Mouse (Mus musculus) cerebellum, adult 11-12 months (tissue): ENCODE data around the gene Lrit2.

ENCODE experiments used
- DNase-seq: peaks from one replicate; pipeline ENCODE4 v3.0.0; 2022

The Lrit2 gene

GRCm38 (mm10) chr14:37067629-37068028, at the start of gene Lrit2:
Gene Lrit2, plus strand, starts transcription at chr14:37067929.
- no peak for DNase-seq

GRCm38 (mm10) chr14:37027248-37027933, 40.3 kb upstream of the Lrit2 start:
- no peak for DNase-seq

- no peak for DNase-seq
Observed at GRCm38 (mm10) chr14:37027951-37028350, 39.8 kb upstream of the Lrit2 start.

- no peak for DNase-seq
Observed at GRCm38 (mm10) chr14:37028555-37028954, 39.2 kb upstream of the Lrit2 start.

- no peak for DNase-seq
Observed at GRCm38 (mm10) chr14:37032481-37033104, 35.1 kb upstream of the Lrit2 start.

GRCm38 (mm10) chr14:37033241-37033640, 34.5 kb upstream of the Lrit2 start:
- peak; percentile 49 for DNase-seq

- no peak for DNase-seq
Observed at GRCm38 (mm10) chr14:37034432-37034831, 33.3 kb upstream of the Lrit2 start.

GRCm38 (mm10) chr14:37048914-37049410, 18.8 kb upstream of the Lrit2 start, which contains the start of gene Rgr:
Gene Rgr, minus strand, starts transcription at chr14:37048964.
- no peak for DNase-seq

- no peak for DNase-seq
Observed at GRCm38 (mm10) chr14:37064849-37065248, 2.9 kb upstream of the Lrit2 start.

GRCm38 (mm10) chr14:37066636-37067035, 1.1 kb upstream of the Lrit2 start:
- no peak for DNase-seq

GRCm38 (mm10) chr14:37068516-37068915, 787 bp downstream of the Lrit2 start:
- DNase-seq = no peak

GRCm38 (mm10) chr14:37080724-37081123, 13.0 kb downstream of the Lrit2 start:
- no peak for DNase-seq

GRCm38 (mm10) chr14:37083755-37084154, 16.0 kb downstream of the Lrit2 start:
- DNase-seq = no peak

- DNase-seq = peak; percentile 11
Observed at GRCm38 (mm10) chr14:37094436-37094835, 26.7 kb downstream of the Lrit2 start.

- no peak for DNase-seq
Observed at GRCm38 (mm10) chr14:37095556-37095955, 27.8 kb downstream of the Lrit2 start.

GRCm38 (mm10) chr14:37097956-37098530, 30.3 kb downstream of the Lrit2 start, which contains the start of gene Cdhr1:
Gene Cdhr1, minus strand, starts transcription at chr14:37098347.
- DNase-seq = no peak

- DNase-seq = no peak
Observed at GRCm38 (mm10) chr14:37101531-37101930, 33.8 kb downstream of the Lrit2 start.

GRCm38 (mm10) chr14:37102484-37102883, 34.8 kb downstream of the Lrit2 start:
- no peak for DNase-seq

- no peak for DNase-seq
Observed at GRCm38 (mm10) chr14:37104747-37105146, 37.0 kb downstream of the Lrit2 start.

GRCm38 (mm10) chr14:37105846-37106245, 38.1 kb downstream of the Lrit2 start:
- DNase-seq = no peak

- DNase-seq = no peak
Observed at GRCm38 (mm10) chr14:37109460-37109859, 41.7 kb downstream of the Lrit2 start.

GRCm38 (mm10) chr14:37109975-37110374, 42.2 kb downstream of the Lrit2 start:
- no peak for DNase-seq

- DNase-seq = no peak
Observed at GRCm38 (mm10) chr14:37110456-37110855, 42.7 kb downstream of the Lrit2 start.

- no peak for DNase-seq
Observed at GRCm38 (mm10) chr14:37111371-37111770, 43.6 kb downstream of the Lrit2 start.
